Mouse (Mus musculus): ENCODE measurements at regions not wholly inside any gene's neighbourhood (a gene's known extent, or its start where the extent isn't known, plus 50 kb on each side); places are given as distances from the start of the nearest gene placed in this dataset.
"Not testable (repeated sequence)": the region's sequence is repeated elsewhere in the genome, so short reads cannot be mapped to it uniquely, and the experiment has no call there.

GRCm38 (mm10) chr14:53683361-53684015 lies 570.4 kb downstream of the Dad1 start:
- DNase-seq, result not testable (repeated sequence)

- DNase-seq, result not testable (repeated sequence)
These were observed 571.2 kb downstream of the Dad1 start for GRCm38 (mm10) chr14:53682679-53683078.

GRCm38 (mm10) chr14:53681320-53681719 lies 572.6 kb downstream of the Dad1 start:
- not testable (repeated sequence) for DNase-seq

GRCm38 (mm10) chr14:53665681-53666080 lies 588.2 kb downstream of the Dad1 start:
- peak; percentile 2 for DNase-seq

GRCm38 (mm10) chr14:53662700-53663355 lies 591.1 kb downstream of the Dad1 start:
- DNase-seq, result not testable (repeated sequence)

DNA sequence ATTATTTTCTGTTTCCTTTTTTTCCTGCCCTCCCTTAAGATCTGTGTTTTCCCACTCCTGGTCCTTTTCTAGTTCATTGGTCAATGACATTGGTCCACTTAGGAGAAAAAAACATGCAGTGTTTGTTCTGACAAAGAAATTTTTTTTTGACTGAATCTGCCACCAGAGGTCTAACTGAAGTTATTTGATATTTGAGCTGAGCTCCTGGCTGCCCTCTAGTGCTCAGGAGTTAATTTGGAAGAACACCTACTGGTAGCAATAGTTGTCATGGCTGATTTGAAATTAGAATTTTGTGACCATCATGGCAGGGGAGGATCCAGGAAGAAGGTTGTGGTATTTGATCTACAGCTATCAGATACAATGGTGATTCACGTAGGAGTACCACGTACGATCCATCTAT lies 599.2 kb downstream of the Dad1 start:
- DNase-seq, result not testable (repeated sequence)

DNA sequence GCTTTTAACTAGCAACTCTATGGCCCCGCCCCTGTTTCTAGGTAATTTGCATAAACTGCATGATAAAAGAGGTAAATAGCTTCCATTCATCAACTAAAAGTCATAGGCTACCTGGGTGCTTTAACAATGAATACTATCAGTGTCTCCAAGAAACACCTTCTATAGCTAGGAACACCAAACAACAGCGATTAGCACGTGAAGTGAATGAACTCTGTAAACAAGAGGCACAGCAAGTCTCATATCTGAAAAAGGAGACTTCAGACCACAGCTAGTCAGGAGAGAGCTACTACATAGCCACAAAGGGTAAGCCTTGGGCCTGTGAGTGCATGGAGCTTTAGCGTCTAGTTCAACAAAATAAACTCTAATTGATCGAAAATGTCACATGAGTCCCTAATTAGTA lies 602.8 kb downstream of the Dad1 start:
- DNase-seq, result not testable (repeated sequence)

DNA sequence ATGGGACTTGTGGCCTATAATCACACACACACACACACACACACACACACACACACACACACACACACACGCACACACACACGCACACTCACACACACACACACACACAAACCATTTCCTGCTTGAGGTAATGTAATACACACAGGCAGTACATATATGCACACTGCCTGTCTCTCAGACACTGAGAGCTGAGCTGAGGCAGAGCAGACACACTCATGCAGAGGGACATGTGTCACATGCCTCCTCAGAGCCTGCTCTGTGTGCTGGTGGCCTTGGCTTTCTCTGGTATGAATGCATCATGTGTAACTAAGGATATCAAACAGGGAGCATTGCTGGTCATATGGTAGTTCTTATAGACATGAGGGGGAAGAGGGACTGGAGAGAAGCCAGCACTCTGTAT lies 604.7 kb downstream of the Dad1 start:
- not testable (repeated sequence) for DNase-seq

GRCm38 (mm10) chr14:53640441-53640840 lies 613.5 kb downstream of the Dad1 start:
- DNase-seq, result not testable (repeated sequence)

- DNase-seq, result peak; percentile 2
These were observed 616.2 kb downstream of the Dad1 start for GRCm38 (mm10) chr14:53637664-53638063.

DNA sequence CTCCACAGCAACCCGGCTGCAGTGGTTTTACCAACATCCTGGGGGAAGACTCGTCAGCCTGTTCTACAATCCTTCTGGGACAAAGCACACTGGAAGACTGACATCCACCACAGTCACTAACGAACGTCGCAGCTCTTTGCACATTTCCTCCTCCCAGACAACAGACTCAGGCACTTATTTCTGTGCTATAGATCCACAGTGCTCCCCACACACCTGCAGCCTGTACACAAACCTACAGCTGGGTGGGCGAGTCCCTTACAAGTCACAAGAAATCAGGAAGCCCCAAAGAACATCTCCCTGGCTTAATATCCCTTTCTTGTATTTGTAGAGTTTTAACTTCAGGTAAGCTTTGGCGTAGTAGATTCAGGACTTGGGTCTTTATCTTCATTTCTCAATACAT lies 618.7 kb downstream of the Dad1 start:
- DNase-seq, result not testable (repeated sequence)

DNA sequence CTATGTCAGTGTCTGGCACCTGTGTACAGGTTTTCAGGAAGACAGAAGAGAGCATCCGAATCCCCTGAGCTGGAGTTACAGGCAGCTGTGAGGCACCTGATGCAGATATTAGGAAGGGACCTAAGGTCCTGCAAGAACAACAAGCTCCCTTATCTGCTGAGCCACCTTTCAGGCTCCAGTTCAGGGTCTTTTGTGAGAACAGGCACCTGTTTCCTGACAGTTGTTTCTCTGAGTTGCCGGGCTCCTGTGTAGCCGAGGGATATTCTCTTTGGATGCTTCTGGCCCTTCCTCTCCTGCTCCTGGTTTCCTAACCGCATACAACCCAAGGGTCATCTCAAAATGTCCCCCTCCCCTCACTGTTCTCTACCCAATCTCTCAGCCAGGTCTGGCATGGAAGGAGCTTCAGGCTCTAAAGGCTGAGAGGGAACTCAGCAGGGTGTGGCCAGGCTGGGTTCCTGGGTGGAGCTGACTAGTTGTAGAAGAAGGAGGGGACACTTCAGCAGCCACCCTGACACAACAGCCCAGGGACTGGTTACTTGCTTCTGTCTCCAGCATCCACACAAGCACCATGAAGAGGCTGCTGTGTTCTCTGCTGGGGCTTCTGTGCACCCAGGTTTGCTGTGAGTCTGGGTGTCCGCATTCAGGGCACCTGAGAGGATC lies 619.5 kb downstream of the Dad1 start:
- not testable (repeated sequence) for DNase-seq

DNA sequence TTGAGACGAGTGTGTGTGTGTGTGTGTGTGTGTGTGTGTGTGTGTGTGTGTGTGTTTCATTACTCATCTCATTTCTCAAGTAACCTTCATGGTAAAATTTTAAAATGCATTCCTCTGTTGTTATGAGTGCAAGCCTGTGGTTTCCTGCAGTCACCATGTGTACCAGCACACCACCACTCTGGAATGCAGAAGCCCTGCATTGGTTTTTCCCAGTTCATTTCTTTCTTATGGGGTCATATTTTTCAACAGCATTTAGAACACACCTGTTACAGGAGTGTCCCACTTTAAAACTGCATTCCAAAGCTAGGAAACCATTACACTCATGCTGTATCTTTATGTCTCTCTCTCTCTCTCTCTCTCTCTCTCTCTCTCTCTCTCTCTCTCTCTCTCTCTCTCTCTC lies 620.2 kb downstream of the Dad1 start:
- DNase-seq, result not testable (repeated sequence)

DNA sequence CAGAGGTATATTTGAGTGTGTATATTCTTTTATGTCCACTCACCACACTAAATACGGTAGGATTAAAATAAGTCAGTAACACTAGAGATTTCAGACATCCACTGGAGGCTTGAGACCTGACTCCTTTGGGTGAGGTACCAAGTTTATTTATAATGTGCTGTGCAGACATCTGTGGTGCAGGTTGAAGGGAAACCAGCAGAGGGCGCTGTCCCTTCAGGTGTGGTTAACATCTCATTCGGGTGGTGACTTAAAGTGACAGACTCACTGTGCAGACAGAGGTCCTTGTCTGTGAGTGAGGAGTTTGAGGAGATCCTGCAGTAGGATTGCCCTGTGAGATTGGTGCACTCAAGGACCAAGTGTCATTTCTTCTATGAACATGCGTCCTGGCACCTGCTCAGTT lies 632.5 kb downstream of the Dad1 start:
- DNase-seq, result not testable (repeated sequence)

- not testable (repeated sequence) for DNase-seq
These were observed 637.8 kb downstream of the Dad1 start for GRCm38 (mm10) chr14:53616061-53616460.

DNA sequence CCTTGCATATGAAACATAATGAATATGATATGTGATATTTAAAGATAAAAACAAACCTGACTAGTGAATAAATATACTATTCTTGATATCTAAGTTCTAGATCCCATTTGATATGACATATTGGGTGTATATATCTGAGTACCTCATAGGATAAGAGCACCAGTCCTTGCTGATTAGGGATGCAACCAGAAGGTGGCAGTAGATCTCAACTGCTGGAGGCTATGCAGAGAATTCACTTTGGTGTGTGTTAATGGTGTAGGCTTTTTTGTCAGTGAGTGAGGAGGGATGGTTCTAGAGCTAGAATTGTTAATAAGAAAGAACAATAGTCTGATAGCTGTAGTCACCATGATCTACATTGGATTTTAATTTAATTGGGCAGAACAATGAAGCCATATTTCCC lies 639.6 kb downstream of the Dad1 start:
- peak; percentile 2 for DNase-seq

- DNase-seq, result not testable (repeated sequence)
These were observed 654.6 kb downstream of the Dad1 start for GRCm38 (mm10) chr14:53599299-53599698.

DNA sequence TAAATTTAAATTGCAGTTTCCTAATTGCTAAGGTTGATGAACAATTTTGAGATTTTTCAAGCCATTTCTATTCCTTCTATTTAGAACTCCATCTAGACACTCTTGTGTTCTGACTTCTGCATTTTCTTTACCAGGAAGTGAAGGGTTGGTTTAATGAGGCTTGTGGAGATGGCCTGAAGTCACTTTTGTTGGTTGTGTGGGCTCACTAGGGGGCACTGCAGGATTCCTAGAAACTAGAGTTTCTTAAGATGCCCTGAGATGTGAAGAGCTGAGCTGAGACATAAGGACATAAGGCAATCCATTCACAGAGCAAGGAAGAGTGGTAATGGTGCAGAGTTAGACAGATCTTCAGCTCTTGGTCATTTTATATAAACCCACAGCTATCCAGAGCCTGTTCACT lies 656.6 kb downstream of the Dad1 start:
- DNase-seq, result not testable (repeated sequence)

DNA sequence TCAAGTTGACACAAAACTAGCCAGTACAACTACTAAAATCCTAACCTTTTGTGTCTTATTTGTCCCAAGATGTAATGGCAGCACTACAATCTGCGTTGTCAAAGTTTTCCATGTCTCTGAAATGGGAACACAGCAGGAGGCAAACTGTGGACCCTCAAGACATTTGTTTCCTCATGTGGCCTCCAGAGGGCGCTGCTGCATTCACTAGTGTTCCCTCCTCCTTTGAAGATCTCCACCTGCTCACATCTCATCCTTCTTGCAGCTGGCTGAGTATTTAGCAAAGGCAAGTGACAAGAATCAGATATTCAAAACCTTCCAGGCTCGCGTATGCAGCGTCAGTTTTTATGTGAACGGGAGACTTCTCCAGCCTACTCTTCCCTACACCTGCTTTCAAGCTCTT lies 663.3 kb downstream of the Dad1 start:
- DNase-seq, result not testable (repeated sequence)

- not testable (repeated sequence) for DNase-seq
These were observed 671.4 kb downstream of the Dad1 start for GRCm38 (mm10) chr14:53582528-53582927.

GRCm38 (mm10) chr14:53581734-53582133 lies 672.2 kb downstream of the Dad1 start:
- not testable (repeated sequence) for DNase-seq

DNA sequence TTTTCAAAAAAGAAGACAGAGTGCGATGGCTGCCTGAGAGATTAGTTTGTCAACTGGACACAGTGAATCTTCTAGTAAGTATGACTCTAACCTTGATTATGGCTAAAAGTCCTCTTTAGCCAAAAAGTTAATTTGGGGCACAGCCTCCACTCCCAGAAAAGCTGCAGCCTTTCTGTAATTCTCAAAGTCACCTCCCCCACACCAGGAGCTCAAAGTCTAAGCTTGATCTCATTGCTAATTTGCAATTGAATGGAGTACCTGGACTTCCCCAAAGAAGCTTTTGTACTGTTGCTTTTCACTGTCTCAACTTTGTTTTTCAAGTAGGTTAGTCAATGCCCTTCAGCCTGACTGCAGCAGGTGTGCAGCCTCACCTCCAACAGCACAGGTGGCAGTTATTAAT lies 677.0 kb downstream of the Dad1 start:
- DNase-seq, result not testable (repeated sequence)

GRCm38 (mm10) chr14:53572701-53573100 lies 681.2 kb downstream of the Dad1 start:
- DNase-seq, result not testable (repeated sequence)

GRCm38 (mm10) chr14:53562606-53563005 lies 691.3 kb downstream of the Dad1 start:
- DNase-seq, result no peak

Measured in lung, postnatal 10 days (tissue).